Mouse (Mus musculus) liver, embryonic 16.5 days (tissue): ENCODE measurements around the gene Hist1h3f. TPM values are rescaled to one million over a fixed set of nuclear protein-coding genes. Genes with fewer than 3 reads are reported as not detected.
"Not testable (repeated sequence)": the region's sequence is repeated elsewhere in the genome, so short reads cannot be mapped to it uniquely, and the experiment has no call there.

Experiments used
- ATAC-seq: fragments of 200-750 bp; cut with Nextera tagmentation; 2 replicates; pipeline ENCODE4 v1.8.0; 2017; ENCODE audit warnings: low read depth, mild to moderate bottlenecking, moderate number of reproducible peaks, moderate library complexity
- H3K27ac ChIP-seq: fragments of 300-500 bp; sonication (generic); 2 replicates; pipeline ENCODE4 v1.5.1; 2014; ENCODE audit warnings: mild to moderate bottlenecking, low read length
- H3K27me3 ChIP-seq: fragments of 300-500 bp; sonication (generic); 2 replicates; pipeline ENCODE4 v1.6.1; 2014; ENCODE audit warnings: low read depth, low read length, mixed read lengths; ENCODE audit not compliant: control insufficient read depth, insufficient read depth
- H3K36me3 ChIP-seq: fragments of 300-500 bp; sonication (generic); 2 replicates; pipeline ENCODE4 v1.6.1; 2014; ENCODE audit warnings: mild to moderate bottlenecking; ENCODE audit not compliant: control insufficient read depth, insufficient read depth
- H3K4me1 ChIP-seq: fragments of 300-500 bp; sonication (generic); 2 replicates; pipeline ENCODE4 v1.6.1; 2014; ENCODE audit warnings: low read depth, low read length, mixed read lengths; ENCODE audit not compliant: control insufficient read depth
- H3K4me2 ChIP-seq: fragments of 300-500 bp; sonication (generic); 2 replicates; pipeline ENCODE4 v1.6.1; 2014; ENCODE audit warnings: low read depth, low read length, mixed read lengths
- H3K4me3 ChIP-seq: fragments of 300-500 bp; sonication (generic); 2 replicates; pipeline ENCODE4 v1.5.1; 2014; ENCODE audit warnings: low read depth, mild to moderate bottlenecking, low read length
- H3K9ac ChIP-seq: fragments of 300-500 bp; sonication (generic); 2 replicates; pipeline ENCODE4 v1.6.1; 2014; ENCODE audit warnings: low read depth, low read length
- H3K9me3 ChIP-seq: fragments of 300-500 bp; sonication (generic); replicated peaks from 2 replicates; pipeline ENCODE4 v1.6.1; 2016; ENCODE audit warnings: low read length; ENCODE audit not compliant: control insufficient read depth
- WGBS: fragments of 180-500 bp; shearing (Covaris S2); extraction: QIAGEN DNeasy Blood & Tissue Kit; methylation state at CpG from one replicate; pipeline ENCODE4 v1.1.7; 2014; ENCODE audit not compliant: insufficient replicate concordance; 5-methylcytosine and 5-hydroxymethylcytosine counted together
- polyA plus RNA-seq: library from polyadenylated mRNA; unstranded; fragments of >200 nt; fragmentation: Nextera tagmentation; extraction: Ambion mirVana; gene quantifications from 2 replicates; pipeline ENCODE4 v1.2.1, GENCODE M21; 2015

Gene Hist1h3f
- polyA plus RNA-seq, 1 experiment from 2014 or later: 1.2 TPM

DNA sequence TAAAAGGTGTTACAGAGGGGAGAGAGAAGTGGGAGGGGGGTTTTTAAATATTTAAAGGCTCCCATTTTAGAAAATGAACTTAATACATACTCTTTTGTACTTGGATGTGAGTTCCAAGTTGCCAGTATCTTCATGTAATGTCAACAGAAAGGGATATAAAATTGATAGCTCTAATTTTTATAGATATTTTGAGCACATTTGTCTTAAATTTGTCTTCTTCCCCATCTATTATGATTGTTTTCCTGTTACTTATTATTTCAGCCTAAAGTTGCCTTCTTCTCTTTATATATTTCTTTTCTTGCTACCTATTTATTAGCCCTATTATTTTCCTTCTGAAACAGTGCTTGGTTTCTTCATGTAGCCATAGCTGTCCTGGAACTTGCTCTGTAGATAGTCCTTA is 9.1 kb downstream of the Hist1h3f start, which contains the start of gene Hist1h1d:
TSS of gene Hist1h1d (plus strand) at position 301 of the 400 bp plus-strand sequence.
- Histone ChIP-seq H3K9ac (peak within 1 kb of the TSS; percentile 82), H3K9me3 (no peaks in the 10 kb centered on the region), H3K4me3 (peak within 1 kb of the TSS; percentile 68; the same call in 1 of the 2 replicates), H3K36me3 (no peaks in the 10 kb centered on the region), H3K27me3 (no peaks in the 10 kb centered on the region), H3K4me2 (peak within 1 kb of the TSS; percentile 82), H3K4me1 (peaks cover 25% of the 10 kb centered on the region), H3K27ac (peak within 1 kb of the TSS; percentile 99)
- no peak for ATAC-seq

DNA sequence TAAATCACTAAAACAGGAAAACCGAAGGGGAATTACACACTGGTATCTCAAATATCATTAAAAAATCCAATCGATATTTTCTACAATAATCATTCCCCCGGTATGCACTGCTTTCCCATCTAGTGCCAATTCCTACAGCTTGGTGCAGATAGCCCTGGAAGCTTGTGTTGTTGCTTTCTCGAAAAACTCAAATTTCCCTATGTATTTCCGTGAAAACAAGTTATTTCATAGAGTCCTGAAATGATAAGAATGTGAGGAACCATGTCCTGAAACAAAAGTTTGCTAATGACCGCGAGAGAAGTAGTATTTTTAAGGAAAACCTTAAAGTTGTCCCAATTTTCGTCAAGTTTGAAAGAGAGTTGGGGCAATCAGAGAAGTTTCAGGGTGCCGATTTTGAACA is 10.5 kb downstream of the Hist1h3f start:
- WGBS: 13% methylated on average over 9 of the region's 9 CpGs
- Histone ChIP-seq H3K27ac (peak overlapping the region; percentile 99), H3K9me3 (no peaks in the 10 kb centered on the region), H3K4me2 (peak overlapping the region; percentile 82), H3K9ac (peak overlapping the region; percentile 82), H3K36me3 (no peaks in the 10 kb centered on the region), H3K27me3 (no peaks in the 10 kb centered on the region), H3K4me1 (peaks cover 25% of the 10 kb centered on the region), H3K4me3 (peak overlapping the region; percentile 68)
- ATAC-seq: no peak

DNA sequence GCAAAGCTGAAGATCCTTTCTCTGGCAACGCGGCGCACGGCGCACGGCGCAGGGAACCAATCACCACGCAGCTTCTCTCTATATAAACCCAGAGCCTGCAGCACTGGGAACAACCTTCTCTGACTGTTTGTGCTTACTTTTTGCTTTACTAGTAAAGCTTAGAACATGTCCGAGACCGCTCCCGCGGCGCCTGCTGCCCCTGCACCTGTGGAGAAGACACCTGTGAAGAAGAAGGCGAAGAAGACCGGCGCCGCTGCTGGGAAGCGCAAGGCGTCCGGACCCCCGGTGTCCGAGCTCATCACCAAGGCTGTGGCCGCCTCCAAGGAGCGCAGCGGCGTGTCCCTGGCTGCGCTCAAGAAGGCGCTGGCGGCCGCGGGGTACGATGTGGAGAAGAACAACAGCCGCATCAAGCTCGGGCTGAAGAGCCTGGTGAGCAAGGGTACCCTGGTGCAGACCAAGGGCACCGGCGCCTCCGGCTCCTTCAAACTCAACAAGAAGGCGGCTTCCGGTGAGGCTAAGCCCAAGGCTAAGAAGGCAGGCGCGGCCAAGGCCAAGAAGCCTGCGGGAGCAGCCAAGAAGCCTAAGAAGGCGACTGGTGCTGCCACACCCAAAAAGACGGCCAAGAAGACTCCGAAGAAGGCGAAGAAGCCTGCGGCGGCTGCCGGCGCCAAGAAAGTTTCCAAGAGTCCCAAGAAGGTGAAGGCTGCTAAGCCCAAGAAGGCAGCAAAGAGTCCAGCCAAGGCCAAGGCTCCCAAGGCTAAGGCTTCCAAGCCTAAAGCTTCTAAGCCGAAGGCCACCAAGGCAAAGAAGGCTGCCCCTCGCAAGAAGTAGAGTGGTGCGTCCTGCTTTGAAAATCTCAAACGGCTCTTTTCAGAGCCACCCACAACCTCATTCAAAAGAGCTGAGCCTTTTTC is 11.3 kb downstream of the Hist1h3f start:
- Histone ChIP-seq H3K36me3 (no peaks in the 10 kb centered on the region), H3K4me1 (peaks cover 25% of the 10 kb centered on the region), H3K4me3 (peak overlapping the region; percentile 68), H3K27ac (peak overlapping the region; percentile 99), H3K4me2 (peak overlapping the region; percentile 82), H3K27me3 (no peaks in the 10 kb centered on the region), H3K9me3 (no peaks in the 10 kb centered on the region), H3K9ac (peak overlapping the region; percentile 82)
- peak; percentile 74 for ATAC-seq
- WGBS: under 1% methylated on average over 54 of the region's 54 CpGs

DNA sequence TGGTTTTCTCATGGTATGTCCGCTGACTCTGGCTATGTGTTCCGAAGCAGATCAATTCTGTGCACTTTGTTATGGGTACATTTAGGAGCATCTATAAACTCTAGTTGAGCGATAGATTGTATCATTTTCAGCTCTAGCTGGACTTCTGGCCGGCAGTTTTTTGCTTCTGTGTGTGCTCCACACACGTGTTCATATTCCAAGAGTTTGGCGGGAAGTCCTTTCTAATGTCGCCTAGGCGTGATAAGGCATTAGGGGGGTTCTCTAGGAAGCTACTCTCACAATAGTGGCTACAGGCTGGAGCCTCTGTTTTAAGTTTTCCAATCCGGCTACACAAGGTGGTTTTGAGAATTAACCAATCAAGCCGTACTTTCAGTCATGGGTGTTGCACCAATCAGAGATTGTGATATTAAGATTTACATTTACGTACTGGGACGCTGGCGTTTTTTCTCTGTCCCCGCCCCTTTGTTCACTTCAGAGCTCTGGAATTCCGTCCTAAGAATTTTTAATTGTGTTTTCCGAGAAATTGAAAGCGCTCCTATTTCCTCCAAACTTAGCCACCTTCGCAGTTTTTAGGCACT is 12.1 kb downstream of the Hist1h3f start:
- peak; percentile 39 for ATAC-seq
- no peaks in the 10 kb centered on the region for H3K36me3 ChIP-seq
- H3K9ac ChIP-seq: peak overlapping the region; percentile 82
- H3K9me3 ChIP-seq: no peaks in the 10 kb centered on the region
- H3K27me3 ChIP-seq: no peaks in the 10 kb centered on the region
- H3K27ac ChIP-seq: peak overlapping the region; percentile 99
- under 1% methylated on average over 18 of the region's 18 CpGs for WGBS
- peaks cover 23% of the 10 kb centered on the region for H3K4me1 ChIP-seq
- H3K4me3 ChIP-seq: peak overlapping the region; percentile 68
- H3K4me2 ChIP-seq: peak overlapping the region; percentile 82

DNA sequence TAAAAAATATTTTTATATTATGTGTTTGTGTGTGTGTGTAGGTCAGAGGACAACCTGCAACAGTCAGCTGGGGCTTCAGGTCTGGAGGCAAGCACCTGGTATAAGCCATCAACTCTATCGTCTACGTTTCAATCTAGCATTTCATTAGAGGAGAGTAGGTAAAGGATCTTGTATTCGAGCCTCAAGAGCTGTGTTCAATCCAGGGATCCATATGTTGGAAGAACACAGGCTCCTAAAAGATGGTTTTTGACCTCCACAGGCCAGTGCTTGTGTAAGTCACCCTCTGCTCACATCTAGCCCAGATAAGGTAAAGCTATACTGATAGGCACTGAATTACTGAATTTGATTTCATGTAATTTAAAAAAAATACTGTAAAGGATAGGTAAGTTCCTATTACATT is 13.1 kb downstream of the Hist1h3f start:
- peaks cover 23% of the 10 kb centered on the region for H3K4me1 ChIP-seq
- no peaks in the 10 kb centered on the region for H3K27me3 ChIP-seq
- ATAC-seq: no peak
- WGBS: 60% methylated on average over 3 of the region's 3 CpGs
- H3K4me3 ChIP-seq: peak overlapping the region; percentile 68
- no peaks in the 10 kb centered on the region for H3K36me3 ChIP-seq
- peak overlapping the region; percentile 52 for H3K9ac ChIP-seq
- H3K9me3 ChIP-seq: no peaks in the 10 kb centered on the region
- H3K27ac ChIP-seq: peak overlapping the region; percentile 99
- H3K4me2 ChIP-seq: peak overlapping the region; percentile 82

DNA sequence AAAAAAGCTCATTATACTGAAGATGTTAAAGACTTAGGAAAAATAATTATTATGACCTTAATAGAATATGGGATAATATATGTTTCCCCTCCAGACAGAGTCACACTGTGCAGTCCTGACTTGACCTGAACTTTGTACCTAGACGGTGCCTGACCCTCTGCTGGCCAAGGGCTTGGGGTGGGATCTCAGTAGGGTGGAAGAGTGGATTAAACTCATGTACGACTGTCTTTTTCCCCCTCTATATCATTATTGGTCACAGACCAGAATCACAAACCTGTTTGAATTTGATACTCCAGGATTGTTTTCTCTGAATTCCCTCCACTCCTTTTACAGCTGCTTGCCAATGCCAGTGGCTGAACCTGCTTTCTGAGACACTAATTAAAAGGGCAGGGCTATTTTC is 16.8 kb downstream of the Hist1h3f start:
- peak overlapping the region; percentile 46 for H3K4me3 ChIP-seq
- H3K4me1 ChIP-seq: peaks cover 30% of the 10 kb centered on the region
- H3K27me3 ChIP-seq, ATAC-seq, H3K36me3 ChIP-seq, H3K9me3 ChIP-seq: not testable (repeated sequence)
- peak overlapping the region; percentile 81 for H3K27ac ChIP-seq
- H3K9ac ChIP-seq: peak overlapping the region; percentile 54
- 28% methylated on average over 2 of the region's 2 CpGs for WGBS
- peak overlapping the region; percentile 57 for H3K4me2 ChIP-seq

DNA sequence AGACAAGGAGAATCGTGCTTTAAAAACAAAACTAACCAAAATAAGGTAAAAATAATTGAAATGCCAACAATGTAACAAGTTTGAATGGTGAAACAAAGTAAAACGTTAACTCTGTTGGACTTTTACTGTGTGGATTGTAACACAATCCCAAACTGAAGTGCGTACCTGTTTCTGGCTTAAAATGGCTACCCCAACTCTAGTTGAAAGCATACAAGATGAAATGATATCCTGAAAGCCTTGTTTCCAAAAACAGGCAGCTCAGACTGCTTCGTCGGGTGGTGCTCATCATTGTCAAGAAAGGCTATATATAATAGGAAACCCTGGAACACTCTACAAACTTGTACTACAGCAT is 17.7 kb downstream of the Hist1h3f start:
- ATAC-seq, H3K27me3 ChIP-seq, H3K9ac ChIP-seq, H3K36me3 ChIP-seq, H3K9me3 ChIP-seq: not testable (repeated sequence)
- peak overlapping the region; percentile 98 for H3K27ac ChIP-seq
- peaks cover 30% of the 10 kb centered on the region for H3K4me1 ChIP-seq
- WGBS: 0% methylated on average over 2 of the region's 5 CpGs
- H3K4me3 ChIP-seq: peak overlapping the region; percentile 60
- H3K4me2 ChIP-seq: peak overlapping the region; percentile 81

DNA sequence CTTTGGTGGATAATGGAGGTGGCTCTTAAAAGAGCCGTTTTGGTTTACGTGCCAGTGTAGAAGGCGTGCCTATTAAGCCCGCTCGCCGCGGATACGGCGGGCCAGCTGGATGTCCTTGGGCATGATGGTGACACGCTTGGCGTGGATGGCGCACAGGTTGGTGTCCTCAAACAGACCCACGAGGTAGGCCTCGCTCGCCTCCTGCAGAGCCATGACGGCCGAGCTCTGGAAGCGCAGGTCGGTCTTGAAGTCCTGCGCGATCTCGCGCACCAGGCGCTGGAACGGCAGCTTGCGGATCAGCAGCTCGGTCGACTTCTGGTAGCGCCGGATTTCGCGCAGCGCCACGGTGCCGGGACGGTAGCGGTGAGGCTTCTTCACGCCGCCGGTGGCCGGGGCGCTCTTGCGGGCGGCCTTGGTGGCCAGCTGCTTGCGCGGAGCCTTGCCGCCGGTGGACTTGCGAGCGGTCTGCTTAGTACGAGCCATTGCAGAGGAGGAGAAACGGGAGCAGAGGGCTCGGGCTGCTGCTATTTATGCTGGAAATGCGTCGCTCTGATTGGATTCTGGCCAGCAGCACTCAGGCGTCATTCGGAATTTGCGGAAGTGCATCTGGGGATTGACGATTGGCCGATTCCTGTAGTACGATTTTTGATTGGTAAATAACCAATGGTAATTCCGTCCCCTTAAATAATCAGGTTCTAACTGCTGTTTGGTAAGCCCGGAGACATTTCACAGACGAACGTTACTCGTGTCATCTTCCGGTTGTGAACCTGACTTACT is 18.2 kb downstream of the Hist1h3f start, which contains the start of gene Hist1h3e:
TSS of gene Hist1h3e (minus strand) at position 487 of the 777 bp plus-strand sequence.
- WGBS: under 1% methylated on average over 42 of the region's 67 CpGs
- ATAC-seq: peak; percentile 93
- Histone ChIP-seq H3K4me2 (peak within 1 kb of the TSS; percentile 81), H3K4me3 (peak within 1 kb of the TSS; percentile 60), H3K9ac (peak within 1 kb of the TSS; percentile 71), H3K4me1 (peaks cover 27% of the 10 kb centered on the region), H3K27ac (peak within 1 kb of the TSS; percentile 98)
- H3K27me3 ChIP-seq, H3K36me3 ChIP-seq, H3K9me3 ChIP-seq: not testable (repeated sequence)
